Mouse (Mus musculus) heart, embryonic 16.5 days (tissue): Measurements from ENCODE around the gene Nek1. TPM values are rescaled to one million over a fixed set of nuclear protein-coding genes. Genes with fewer than 3 reads are reported as not detected.

Experiments used
- ATAC-seq: fragments of 200-750 bp; cut with Nextera tagmentation; replicated peaks from 2 replicates; pipeline ENCODE4 v1.8.0; 2017; ENCODE audit warnings: moderate number of reproducible peaks; ENCODE audit not compliant: insufficient read depth, low FRiP score; ENCODE audit errors: extremely low read depth
- H3K27ac ChIP-seq: fragments of 300-500 bp; sonication (generic); 2 replicates; pipeline ENCODE4 v1.5.1; 2014; ENCODE audit warnings: mild to moderate bottlenecking, low read length, control low read depth, moderate library complexity
- H3K27me3 ChIP-seq: fragments of 300-500 bp; sonication (generic); 2 replicates; pipeline ENCODE4 v1.6.1; 2014; ENCODE audit warnings: low read length, mixed read lengths; ENCODE audit not compliant: control insufficient read depth, insufficient read depth
- H3K36me3 ChIP-seq: fragments of 300-500 bp; sonication (generic); 2 replicates; pipeline ENCODE4 v1.6.1; 2014; ENCODE audit not compliant: control insufficient read depth, insufficient read depth
- H3K4me1 ChIP-seq: fragments of 300-500 bp; sonication (generic); 2 replicates; pipeline ENCODE4 v1.6.1; 2014; ENCODE audit warnings: low read length, mixed read lengths; ENCODE audit not compliant: control insufficient read depth, insufficient read depth
- H3K4me2 ChIP-seq: fragments of 300-500 bp; sonication (generic); 2 replicates; pipeline ENCODE4 v1.6.1; 2014; ENCODE audit warnings: low read depth, mild to moderate bottlenecking, control low read depth, low read length
- H3K4me3 ChIP-seq: fragments of 300-500 bp; sonication (generic); 2 replicates; pipeline ENCODE4 v1.5.1; 2014; ENCODE audit warnings: mild to moderate bottlenecking, control low read depth, low read length
- H3K9ac ChIP-seq: fragments of 300-500 bp; sonication (generic); 2 replicates; pipeline ENCODE4 v1.6.1; 2014; ENCODE audit warnings: low read length, control low read depth
- H3K9me3 ChIP-seq: fragments of 300-500 bp; sonication (generic); replicated peaks from 2 replicates; pipeline ENCODE4 v1.6.1; 2016; ENCODE audit warnings: low read length; ENCODE audit not compliant: control insufficient read depth
- WGBS: fragments of 180-500 bp; shearing (Covaris S2); extraction: QIAGEN DNeasy Blood & Tissue Kit; methylation state at CpG from one replicate; pipeline ENCODE4 v1.1.7; 2014; 5-methylcytosine and 5-hydroxymethylcytosine counted together
- polyA plus RNA-seq: library from polyadenylated mRNA; unstranded; fragments of >200 nt; fragmentation: Nextera tagmentation; extraction: Ambion mirVana; gene quantifications from 2 replicates; pipeline ENCODE4 v1.2.1, GENCODE M21; 2015

Nek1 gene
- polyA plus RNA-seq, 1 experiment from 2014 or later, result 11.3 TPM

DNA sequence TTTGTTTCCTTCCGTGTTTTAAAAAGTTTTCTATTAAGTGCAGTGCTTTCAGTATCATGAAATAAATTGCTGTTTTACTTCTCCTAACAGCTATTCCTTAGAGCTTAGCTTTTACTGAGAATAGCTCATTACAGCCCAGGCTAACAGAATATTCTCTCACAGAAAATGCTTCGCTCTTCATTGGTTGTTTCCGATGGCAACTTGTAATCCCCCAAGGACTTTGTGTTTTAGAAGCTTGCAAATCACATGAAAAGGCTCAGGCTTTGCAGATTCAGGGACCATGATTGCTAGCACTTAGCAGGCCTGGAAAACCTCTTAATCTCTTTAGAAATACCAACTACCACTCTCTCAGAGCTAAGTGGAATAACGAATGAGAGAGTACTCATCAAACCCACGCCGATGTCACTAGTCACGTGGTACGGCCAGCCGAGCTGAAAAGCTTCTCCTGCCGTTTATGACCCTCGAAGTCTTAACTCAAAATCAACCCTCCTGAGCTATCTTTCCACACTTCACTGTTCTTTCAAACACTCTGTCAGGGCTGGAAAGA, 185.7 kb downstream of the Nek1 start:
- WGBS, result 51% methylated on average over 11 of the region's 11 CpGs
- Histone ChIP-seq H3K36me3 (no peaks in the 10 kb centered on the region), H3K9ac (no peak overlapping the region), H3K4me1 (peaks cover 8% of the 10 kb centered on the region), H3K9me3 (0 out of 2 replicates have a peak, but pooled peaks cover 2% of the 10 kb centered on the region), H3K4me2 (no peak overlapping the region), H3K27ac (no peak overlapping the region), H3K27me3 (no peaks in the 10 kb centered on the region), H3K4me3 (no peak overlapping the region)
- no peak for ATAC-seq

Other genes with a start within 250 kb of the Nek1 start
- gene Hpf1, start 102.8 kb upstream of the Nek1 start, polyA plus RNA-seq, result 55.5 and 73.4 TPM in 2 replicates
- 21.2 TPM in 2 replicates for gene Clcn3, start 9.9 kb upstream of the Nek1 start, polyA plus RNA-seq
- gene Sh3rf1, start 230.7 kb downstream of the Nek1 start, polyA plus RNA-seq, result 4.9 and 5.3 TPM in 2 replicates